Mouse (Mus musculus) megakaryocyte, embryonic 14.5 days (primary cell): ENCODE data around the gene Agxt.

ENCODE experiments used
- FLI1 ChIP-seq: IDR thresholded peaks from 2 replicates; pipeline ENCODE4 v1.6.1; 2012; ENCODE audit warnings: low read length, inconsistent platforms, mixed read lengths
- GATA1 ChIP-seq: IDR thresholded peaks from 3 replicates; pipeline ENCODE4 v1.6.1; 2012; ENCODE audit warnings: mixed read lengths, low read length, inconsistent platforms, borderline replicate concordance

DNA sequence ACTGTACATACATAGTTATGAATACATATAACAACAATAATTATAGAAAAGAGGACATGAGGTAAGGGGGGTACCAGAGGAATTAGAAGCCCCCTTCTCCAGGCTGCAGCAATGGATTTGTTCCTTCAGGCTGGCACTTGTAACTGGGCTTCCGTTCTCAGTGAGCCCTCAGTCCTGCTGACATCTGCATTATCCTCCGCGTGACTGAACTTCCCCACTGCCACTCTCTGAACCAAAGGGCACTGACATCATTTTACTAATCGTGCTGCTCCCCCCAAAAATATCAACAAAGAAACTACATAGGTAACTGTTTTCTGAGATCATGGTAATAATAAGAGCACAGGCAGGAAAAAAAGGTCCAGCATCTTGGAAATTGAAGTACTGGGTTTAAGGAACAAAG is 16.2 kb upstream of the Agxt start:
- no peak for TF ChIP-seq GATA1
- TF ChIP-seq FLI1, result no peak
